Mouse (Mus musculus) ES-E14 (cell line): ENCODE measurements around the gene Aagab. TPM values are rescaled to one million over a fixed set of nuclear protein-coding genes. Genes with fewer than 3 reads are reported as not detected.

Experiments used
- DNase-seq: peaks from one replicate; pipeline ENCODE4 v3.0.0-alpha.2; 2013; ENCODE audit warnings: low read depth, low spot score
- H3K27ac ChIP-seq: 2 replicates; pipeline ENCODE4 v1.5.1; 2012; ENCODE audit warnings: low read depth, mild to moderate bottlenecking, low read length, moderate library complexity, mixed read lengths; ENCODE audit not compliant: poor library complexity, insufficient read depth, severe bottlenecking
- H3K36me3 ChIP-seq: 2 replicates; pipeline ENCODE4 v1.6.1; 2012; ENCODE audit warnings: mild to moderate bottlenecking, low read length, moderate library complexity, mixed read lengths; ENCODE audit not compliant: control insufficient read depth, poor library complexity, insufficient read depth, severe bottlenecking
- H3K4me1 ChIP-seq, 2 experiments: fragments of 150-350 bp in 1 of 2; sonication (generic) in 1 of 2; 2 replicates each; pipeline ENCODE4 v1.6.1; 2012; ENCODE audit warnings: low read length in 2 of 2, mild to moderate bottlenecking in 1 of 2, mixed read lengths in 1 of 2; ENCODE audit not compliant: control insufficient read depth in 2 of 2, insufficient read depth in 2 of 2, poor library complexity in 1 of 2
- H3K4me3 ChIP-seq, 2 experiments: fragments of 150-350 bp in 1 of 2; sonication (generic) in 1 of 2; 2 replicates each; pipeline ENCODE4 v1.5.1; 2012; ENCODE audit warnings: low read length in 2 of 2, low read depth in 1 of 2, mild to moderate bottlenecking in 1 of 2, mixed read lengths in 1 of 2; ENCODE audit not compliant: insufficient read depth in 1 of 2, poor library complexity in 1 of 2, severe bottlenecking in 1 of 2
- H3K9ac ChIP-seq: 2 replicates; pipeline ENCODE4 v1.6.1; 2012; ENCODE audit warnings: low read depth, mild to moderate bottlenecking, low read length, mixed read lengths; ENCODE audit not compliant: poor library complexity, insufficient read depth, severe bottlenecking
- H3K9me3 ChIP-seq: fragments of 150-350 bp; sonication (generic); 2 replicates; pipeline ENCODE4 v1.6.1; 2012; ENCODE audit warnings: low read depth, mild to moderate bottlenecking, low read length; ENCODE audit not compliant: control insufficient read depth, insufficient read depth
- CHD2 ChIP-seq: IDR thresholded peaks from 2 replicates; pipeline ENCODE4 v1.6.1; 2014; ENCODE audit warnings: mild to moderate bottlenecking, low read depth, low read length, inconsistent platforms
- HCFC1 ChIP-seq: IDR thresholded peaks from 2 replicates; pipeline ENCODE4 v1.6.1; 2012; ENCODE audit warnings: low read length, inconsistent platforms, borderline replicate concordance; ENCODE audit not compliant: insufficient read depth
- MAFK ChIP-seq: IDR thresholded peaks from 2 replicates; pipeline ENCODE4 v1.6.1; 2014; ENCODE audit warnings: mild to moderate bottlenecking, low read depth, low read length, inconsistent platforms; ENCODE audit not compliant: insufficient read depth
- ZC3H11A ChIP-seq: IDR thresholded peaks from 2 replicates; pipeline ENCODE4 v1.6.1; 2012; ENCODE audit warnings: low read depth, mild to moderate bottlenecking, inconsistent platforms, low read length, borderline replicate concordance
- ZNF384 ChIP-seq: IDR thresholded peaks from 2 replicates; pipeline ENCODE4 v1.6.1; 2012; ENCODE audit warnings: low read depth, low read length, inconsistent platforms
- in situ Hi-C, 2 experiments: fragments of 600-800 bp; cut with MboI; formaldehyde crosslinking; loops; one replicate each; pipeline ENCODE4 v1.15.1; 2025; ENCODE audit warnings: low sequenced_read_pairs in 2 of 2, inconsistent platforms in 1 of 2; ENCODE audit not compliant: unreplicated experiment in 2 of 2
- total RNA-seq: library from RNA; depleted of rRNA; stranded (reverse); fragments of 300-350 nt; gene quantifications from 2 replicates; pipeline ENCODE4 v1.2.3, GENCODE M21; 2012

The Aagab gene
- total RNA-seq, 1 experiment = 16.3 TPM

DNA sequence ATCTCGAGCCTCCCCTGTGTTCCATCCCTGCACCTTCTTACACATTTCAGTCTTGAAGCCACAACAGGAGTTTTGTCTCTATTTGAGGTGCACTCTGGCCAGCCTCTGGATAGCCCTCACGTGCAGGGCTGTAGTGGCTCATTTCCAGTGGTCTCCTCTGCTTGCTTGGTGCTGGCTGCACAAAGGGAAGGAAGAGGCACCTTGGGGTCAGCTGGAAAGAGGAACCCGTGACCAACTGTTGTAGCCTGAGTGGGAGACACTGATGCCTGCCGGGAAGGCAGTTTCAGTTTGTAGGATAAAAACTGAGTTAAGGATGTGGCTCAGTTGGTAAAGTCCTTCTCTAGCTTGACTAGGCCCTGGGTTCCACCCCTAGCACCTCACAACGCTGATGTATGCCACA lies 9.5 kb downstream of the Aagab start:
- Histone ChIP-seq H3K9me3 (no peaks in the 10 kb centered on the region), H3K27ac (no peak overlapping the region), H3K4me3 (no peak overlapping the region), H3K36me3 (peaks cover 5% of the 10 kb centered on the region), H3K9ac (no peak overlapping the region), H3K4me1 (peaks cover 2 to 6% of the 10 kb centered on the region in 2 experiments; a peak in 3 of 4 replicates)
- in situ Hi-C loops = no loop called here
- TF ChIP-seq MAFK (no peak), ZNF384 (no peak), HCFC1 (no peak), CHD2 (no peak), ZC3H11A (no peak)
- no peak for DNase-seq

DNA sequence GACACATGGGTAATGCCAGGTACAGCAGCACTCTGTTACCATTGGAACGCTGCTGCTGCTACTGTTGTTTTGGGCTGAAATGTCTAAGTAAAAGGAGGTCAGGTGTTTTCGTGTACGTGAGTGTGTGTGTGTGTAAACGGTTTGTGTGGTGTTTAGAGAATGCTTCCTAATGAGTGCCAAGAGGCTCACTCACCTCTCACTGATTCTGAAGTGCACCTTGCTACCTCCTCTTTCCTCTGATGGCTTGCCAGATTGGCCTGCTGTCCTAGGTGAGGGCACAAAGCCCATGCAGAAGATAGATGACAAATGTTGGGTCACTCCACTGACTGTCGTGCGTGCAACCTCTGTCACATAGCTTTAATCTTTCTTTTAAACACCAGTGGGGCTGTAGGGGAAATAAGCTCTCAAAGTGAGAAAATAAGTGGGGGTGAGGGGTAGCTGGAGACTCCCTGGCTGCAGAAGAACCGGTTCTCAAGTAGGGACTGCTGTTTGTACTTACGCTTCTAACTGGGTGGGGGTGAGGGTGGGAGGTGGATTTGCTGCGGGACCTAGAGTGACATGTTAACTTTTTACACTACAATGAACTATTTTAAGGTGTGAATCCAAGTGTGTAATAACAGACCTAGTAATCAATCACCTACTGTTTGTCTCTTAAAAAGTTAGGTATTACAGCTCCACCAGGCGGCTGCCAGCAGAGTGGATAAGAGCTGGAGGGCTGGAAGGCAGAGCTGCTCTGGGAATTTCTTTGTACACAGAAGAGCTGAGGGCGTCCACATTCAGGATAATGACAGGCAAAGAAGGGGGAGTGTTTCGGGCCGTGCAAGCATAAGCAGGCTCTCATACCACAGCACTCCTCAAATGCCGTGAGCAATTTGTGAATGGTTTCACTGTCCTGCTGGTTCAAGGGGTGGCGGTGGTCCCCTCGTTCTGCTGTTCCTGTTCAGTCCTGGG lies 10.4 kb downstream of the Aagab start:
- TF ChIP-seq HCFC1 (no peak), ZC3H11A (no peak), MAFK (no peak), ZNF384 (no peak), CHD2 (no peak)
- Histone ChIP-seq H3K36me3 (peaks cover 9% of the 10 kb centered on the region), H3K27ac (no peak overlapping the region), H3K4me3 (no peak overlapping the region), H3K9me3 (no peaks in the 10 kb centered on the region), H3K9ac (no peak overlapping the region), H3K4me1 (peaks cover 2 to 6% of the 10 kb centered on the region in 2 experiments; a peak in 3 of 4 replicates)
- in situ Hi-C loops = no loop called here
- no peak for DNase-seq

DNA sequence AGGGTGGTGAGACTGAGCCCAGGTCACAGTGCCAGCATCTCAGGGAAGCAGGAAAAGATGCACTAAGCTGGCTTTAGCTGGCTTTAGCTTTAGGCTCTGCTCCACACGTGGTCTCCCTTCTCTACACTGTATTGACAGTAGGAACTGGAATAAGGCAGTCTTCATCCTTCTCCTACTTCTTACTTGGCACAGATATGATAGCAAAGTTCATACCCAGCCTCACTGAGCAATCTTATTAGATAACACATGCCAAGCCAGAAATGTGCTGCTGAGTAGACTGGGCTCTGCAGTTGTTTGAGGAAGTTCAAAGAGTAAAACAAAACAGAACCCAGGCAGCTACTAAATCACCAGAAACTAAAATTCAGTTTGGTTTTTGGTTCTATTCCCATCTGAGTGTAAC lies 11.1 kb downstream of the Aagab start:
- TF ChIP-seq ZNF384 (no peak), ZC3H11A (no peak), CHD2 (no peak), HCFC1 (no peak), MAFK (no peak)
- Histone ChIP-seq H3K9ac (no peak overlapping the region), H3K4me3 (no peak overlapping the region), H3K36me3 (peaks cover 9% of the 10 kb centered on the region), H3K9me3 (no peaks in the 10 kb centered on the region), H3K4me1 (peaks cover 2 to 6% of the 10 kb centered on the region in 2 experiments; a peak in 3 of 4 replicates), H3K27ac (no peak overlapping the region)
- in situ Hi-C loops = no loop called here
- no peak for DNase-seq

DNA sequence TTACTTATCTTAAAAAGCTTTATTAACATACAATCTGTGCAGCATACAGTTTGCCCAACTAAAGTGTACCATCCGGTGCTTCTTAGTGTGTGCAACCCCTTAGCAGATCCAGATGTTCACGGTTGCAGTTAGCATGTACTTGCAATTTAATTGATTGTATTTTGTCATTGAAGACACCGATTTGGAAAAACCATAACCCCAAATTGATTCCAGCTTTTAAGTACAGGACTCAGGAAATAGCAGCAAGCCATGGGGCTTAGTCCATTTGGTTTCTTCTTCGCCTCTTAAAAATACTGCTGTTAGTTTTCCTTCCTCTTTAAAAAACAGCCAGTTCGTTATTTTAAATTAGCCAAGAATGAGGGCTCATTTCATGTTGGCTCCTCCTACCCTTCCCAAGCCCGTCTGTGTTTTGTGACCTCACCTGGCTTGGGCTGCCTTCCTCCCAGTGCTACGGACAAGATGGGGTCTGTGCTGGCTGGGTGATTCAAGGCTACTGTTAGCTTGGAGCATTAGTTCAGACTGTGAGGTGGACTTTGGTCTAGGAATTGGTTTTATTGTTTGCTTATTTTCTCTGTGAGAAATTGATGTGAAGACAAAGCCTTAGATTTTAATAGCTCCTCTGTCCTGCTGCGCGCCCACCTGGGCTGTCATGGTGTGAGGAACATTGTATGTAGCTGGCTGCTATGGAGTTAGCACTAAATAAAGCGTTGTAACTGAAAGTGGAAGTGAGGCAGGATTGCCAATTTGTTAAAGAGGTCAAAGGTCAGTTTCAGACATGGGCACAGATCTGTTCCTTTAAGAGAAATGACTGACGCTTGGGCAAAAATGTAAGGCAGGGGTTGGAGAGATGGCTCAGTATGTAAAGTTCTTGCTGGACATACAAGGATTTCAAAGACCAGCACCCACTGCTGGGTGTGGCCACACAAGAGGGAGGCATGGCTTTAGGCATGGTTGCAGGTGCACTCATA lies 11.8 kb downstream of the Aagab start:
- TF ChIP-seq ZC3H11A (no peak), HCFC1 (no peak), ZNF384 (no peak), CHD2 (no peak), MAFK (no peak)
- in situ Hi-C loops = no loop called here
- Histone ChIP-seq H3K27ac (no peak overlapping the region), H3K9ac (no peak overlapping the region), H3K36me3 (peaks cover 9% of the 10 kb centered on the region), H3K4me3 (no peak overlapping the region), H3K4me1 (peaks cover 2 to 6% of the 10 kb centered on the region in 2 experiments; a peak in 2 of 4 replicates), H3K9me3 (no peaks in the 10 kb centered on the region)
- DNase-seq = no peak
